Mouse (Mus musculus): Measurements from ENCODE around the gene Spint2. TPM values are rescaled to one million over a fixed set of nuclear protein-coding genes. Genes with fewer than 3 reads are reported as not detected.
A peak's percentile ranks its signal among the peaks of the same experiment; 100 is the strongest.

The Spint2 gene
- total RNA-seq, 4 experiments from 2014 or later = 47.3 to 54.5 (median 53.2) TPM

DNA sequence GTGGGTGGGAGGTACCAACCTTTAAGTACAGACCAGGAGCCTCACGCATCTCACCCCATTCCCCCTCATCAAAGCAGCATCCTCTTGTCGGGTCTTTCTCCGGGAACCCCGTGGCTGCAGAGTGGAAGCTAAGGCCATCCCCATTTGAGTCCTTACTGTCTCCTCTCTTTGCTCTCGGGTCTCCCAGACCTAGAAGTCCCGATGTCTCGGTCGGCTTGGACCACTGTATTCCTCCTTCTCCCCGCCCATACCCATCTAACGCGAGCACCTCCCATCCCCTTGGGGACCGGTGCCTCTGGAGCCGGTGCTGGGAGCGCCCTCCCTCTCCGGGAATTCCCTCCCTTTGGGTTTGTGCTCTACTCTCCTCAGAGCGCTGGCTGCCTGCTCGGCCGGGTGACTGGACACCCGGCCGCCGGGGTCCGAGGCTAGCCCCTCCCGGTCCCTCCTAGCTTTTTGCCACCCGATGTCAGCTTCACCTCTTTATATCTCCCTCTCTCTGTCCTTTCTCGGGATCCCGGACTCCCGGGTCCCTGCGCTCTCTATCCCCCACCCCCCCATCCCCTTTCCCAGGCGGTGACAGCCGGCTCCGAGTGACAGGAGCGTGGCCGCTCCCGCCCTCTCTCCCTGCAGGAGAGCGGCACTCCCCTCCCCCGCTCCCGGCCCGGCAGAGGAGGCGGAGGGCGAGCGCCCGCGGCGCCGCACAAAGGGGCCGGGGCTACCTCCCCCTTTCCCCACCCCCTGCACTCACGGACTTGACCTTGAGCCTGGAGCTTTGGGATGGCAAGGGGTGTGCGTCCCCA lies 23.0 kb upstream of the Spint2 start:
- no peak for DNase-seq (ENCODE audit: low spot score)

- DNase-seq (ENCODE audit: low spot score) = no peak
These were observed 22.2 kb upstream of the Spint2 start, which contains the start of gene Dpf1 for GRCm38 (mm10) chr7:29303738-29304462. Dpf1 (plus strand) TSS chr7:29303951.

DNA sequence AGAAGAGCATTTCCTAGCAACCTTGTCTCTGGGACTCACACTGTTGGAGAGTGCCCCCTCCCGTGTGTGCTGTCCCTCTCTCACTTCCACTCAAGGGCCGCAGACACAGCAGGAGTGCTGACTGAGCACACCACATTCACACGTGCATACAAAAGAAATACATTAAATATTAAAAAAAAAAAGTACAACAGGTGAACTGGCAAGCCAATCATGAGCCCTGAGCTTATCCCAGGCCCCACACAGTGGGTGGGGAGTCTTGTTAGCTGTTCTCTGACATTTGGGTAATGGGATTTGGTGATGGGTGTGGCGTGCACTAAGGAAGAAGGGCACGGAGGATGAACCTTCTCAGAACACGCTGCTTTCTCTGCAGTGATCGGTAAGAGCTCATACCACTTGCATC lies 20.9 kb upstream of the Spint2 start:
- DNase-seq (ENCODE audit: low spot score) = no peak

DNA sequence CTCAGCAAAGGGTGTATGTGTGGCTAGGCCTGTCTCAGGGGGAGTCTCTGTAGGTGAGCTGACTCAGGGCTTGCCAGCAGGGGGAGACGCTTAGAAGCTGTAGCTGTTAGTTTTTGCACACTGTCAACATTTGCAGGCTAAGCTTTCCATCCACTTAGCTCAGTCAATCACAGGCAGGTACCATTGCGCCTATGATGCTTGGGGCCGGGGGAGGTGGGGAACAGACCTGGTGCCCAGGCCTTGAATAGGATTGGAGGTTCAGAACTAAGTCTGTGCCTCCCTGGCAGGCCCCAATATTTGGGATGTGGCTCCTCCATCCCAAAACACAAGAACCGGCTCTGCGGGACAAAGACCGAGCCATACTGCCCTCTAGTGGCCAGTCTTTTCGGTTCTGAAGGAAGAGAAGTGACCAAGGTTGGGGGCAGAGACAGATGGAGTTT lies 19.4 kb upstream of the Spint2 start:
- peak; percentile 71 for DNase-seq (ENCODE audit: low spot score)

GRCm38 (mm10) chr7:29296998-29297397 lies 15.3 kb upstream of the Spint2 start:
- DNase-seq (ENCODE audit: low spot score) = peak; percentile 71

- DNase-seq (ENCODE audit: low spot score) = no peak
These were observed 14.3 kb upstream of the Spint2 start for GRCm38 (mm10) chr7:29295861-29296647.

DNA sequence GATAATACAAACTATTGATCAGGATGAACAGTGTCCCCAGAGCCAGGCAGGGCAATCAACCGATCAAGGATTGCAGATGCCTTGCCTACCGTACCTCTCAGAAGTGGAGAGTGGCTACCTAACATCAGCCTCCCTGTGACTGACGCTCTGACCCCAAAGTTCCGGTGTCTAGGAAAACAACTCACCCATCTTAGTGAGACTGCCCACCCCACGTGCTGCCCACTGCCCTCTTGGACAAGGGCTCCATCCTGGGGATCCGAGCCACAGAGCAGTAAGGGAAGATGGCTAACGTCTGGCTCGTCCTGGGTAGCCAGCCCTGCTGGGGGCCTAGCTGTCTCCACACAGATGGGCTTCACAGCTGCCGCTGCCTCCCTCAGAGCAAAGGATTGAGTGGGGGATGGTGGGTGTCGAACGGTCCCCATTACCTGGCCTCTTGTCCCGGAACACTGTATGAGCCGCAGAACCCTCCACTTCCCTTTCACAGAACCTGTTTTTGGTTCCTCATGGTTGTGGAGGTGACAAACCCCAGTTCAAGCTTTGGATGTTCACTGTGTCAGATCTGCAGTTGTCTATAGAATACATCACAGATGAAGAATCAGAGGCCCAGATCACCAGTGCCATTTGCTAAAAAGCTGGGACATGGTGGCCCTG lies 12.5 kb upstream of the Spint2 start:
- DNase-seq (ENCODE audit: low spot score) = no peak

- DNase-seq (ENCODE audit: low spot score) = peak; percentile 42
These were observed 11.7 kb upstream of the Spint2 start for GRCm38 (mm10) chr7:29293131-29294065.

DNA sequence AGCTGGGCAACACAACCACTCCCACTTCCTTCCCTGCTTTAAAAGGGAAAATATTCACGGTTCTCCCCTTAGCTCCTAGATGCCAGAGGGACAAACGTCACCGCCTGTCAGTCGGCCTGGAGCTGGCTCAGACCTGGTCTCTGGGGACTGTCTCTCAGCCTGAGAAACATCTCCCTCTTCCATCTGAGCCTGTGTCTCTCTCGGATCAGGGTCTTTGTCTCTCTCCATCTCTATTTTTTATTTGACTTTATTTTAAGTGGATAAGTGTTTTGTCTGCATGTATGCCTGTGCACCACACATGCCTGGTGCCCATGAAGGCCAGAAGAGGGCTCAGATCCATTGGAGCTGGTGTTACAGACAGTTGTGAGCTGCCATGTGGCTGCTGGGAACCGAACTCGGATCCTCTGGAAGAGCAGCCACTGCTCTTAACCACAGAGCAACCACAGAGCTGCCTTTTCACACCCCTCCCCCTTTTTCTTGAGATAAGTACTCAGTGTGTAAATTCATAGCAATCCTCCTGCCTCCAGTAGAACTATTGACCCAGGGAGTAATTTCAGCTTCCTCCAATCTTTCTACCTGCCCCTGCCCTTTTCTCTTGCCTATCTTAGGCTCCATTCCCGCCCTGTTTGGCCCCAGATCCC lies 10.9 kb upstream of the Spint2 start:
- peak; percentile 63 for DNase-seq (ENCODE audit: low spot score)

DNA sequence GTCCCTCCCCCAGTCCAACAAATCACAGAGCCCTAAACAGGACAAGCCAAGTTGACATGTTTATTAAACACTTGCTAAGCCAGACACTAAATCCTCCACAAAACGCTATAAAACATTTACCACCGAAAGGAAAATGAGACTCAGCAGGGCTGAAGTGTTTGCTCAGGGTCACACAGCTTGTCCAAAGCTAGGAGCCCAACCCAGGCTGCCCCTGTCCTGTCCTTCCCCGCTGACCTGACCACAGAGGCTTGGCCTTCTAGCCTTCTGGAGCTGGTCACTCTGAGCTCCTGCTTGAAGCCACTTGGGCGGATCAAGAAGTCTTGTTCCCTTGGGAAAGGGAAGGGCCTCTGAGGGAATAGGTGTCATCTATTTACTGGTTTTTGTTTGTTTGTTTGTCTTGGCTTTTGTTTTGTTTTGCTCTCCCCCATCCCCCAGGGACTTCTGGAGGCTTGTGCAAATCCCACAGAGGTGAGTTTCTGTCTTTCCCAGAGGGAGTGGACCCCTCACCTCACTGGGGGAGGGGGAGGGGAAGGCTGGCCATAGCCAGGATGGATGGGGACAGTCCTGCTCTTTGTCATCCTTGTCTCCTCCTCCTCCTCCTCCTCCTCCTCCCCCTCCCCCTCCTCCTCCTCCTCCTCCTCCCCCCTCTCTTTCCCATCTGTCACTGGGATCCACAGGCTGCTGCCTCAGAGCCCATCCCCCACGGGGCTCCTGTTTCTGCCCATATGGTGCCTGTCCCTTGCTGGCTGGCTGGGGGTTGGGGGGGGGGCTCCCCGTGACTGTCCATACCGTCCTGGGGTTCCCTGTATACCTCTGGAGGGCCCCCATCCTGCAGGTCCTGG lies 10.1 kb upstream of the Spint2 start:
- no peak for DNase-seq (ENCODE audit: low spot score)

- DNase-seq (ENCODE audit: low spot score) = no peak
These were observed 9.2 kb upstream of the Spint2 start for GRCm38 (mm10) chr7:29290691-29291485.

DNA sequence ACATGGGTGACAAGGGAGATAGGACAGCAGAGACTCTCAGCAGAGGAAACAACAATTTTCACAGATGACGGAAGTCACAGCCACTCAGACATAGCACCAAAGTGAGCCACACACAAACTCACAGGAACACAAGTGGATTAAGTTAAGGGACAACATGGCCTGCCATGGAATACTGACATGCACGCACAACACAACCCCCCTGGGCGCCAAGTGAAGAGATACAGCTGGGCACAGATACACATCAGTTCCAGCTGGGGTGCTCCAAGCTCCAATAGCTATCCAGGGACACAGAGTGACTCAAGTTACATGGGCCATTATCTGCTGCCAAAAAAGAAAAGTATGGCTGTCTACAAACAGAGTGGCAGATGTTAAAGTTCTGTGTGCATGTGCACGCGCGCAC lies 8.1 kb upstream of the Spint2 start:
- no peak for DNase-seq (ENCODE audit: low spot score)

DNA sequence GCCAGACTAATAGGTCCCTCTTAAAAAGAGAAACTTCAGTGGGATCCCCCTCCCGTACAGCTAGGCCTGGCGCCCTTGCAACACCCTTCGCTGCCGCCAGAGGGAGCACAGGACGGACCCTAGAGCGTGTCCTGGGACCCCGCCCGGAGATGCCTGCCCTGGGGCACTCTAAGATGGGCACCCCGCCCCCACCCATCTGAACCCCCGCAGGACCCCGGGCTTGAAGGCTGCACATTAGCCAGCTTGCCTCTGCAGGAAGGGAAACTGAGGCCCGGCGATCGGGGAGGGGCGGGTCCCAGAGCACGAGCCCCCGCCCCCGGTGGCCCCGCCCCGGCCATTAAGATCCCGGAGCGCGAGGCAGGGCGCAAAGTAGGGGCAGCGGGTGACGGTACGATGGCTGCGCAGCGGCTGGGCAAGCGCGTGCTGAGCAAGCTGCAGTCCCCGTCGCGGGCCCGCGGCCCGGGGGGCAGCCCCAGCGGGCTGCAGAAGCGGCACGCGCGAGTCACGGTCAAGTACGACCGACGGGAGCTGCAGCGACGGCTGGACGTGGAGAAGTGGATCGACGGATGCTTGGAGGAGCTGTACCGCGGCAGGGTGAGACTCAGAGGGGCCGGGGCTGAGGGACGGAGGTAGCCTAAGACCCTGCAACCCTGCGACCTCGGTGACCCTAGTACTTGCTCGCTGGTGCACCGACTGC lies 7.4 kb upstream of the Spint2 start, which contains the start of gene Ppp1r14a:
TSS of gene Ppp1r14a (plus strand) at position 367 of the 697 bp plus-strand sequence.
- DNase-seq (ENCODE audit: low spot score) = peak; percentile 65

DNA sequence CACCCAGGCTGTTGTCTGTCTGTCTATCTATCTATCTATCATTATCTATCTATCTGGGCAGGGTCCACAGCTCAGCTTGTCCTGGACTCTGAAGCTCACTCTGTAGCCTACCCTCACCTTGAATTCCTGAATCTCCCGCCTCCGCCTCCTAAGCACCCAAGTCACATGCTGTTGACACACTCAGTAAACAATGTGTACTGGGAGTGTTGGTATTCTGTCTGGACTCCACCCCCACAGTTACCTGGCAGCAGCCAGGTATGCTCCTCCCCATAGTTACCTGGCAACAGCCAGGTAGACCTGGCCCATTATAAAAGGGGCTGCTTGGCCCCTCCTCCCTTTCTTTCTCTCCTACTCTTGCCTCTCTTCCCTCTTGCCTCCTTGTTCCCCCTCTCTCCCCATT lies 6.4 kb upstream of the Spint2 start:
- DNase-seq (ENCODE audit: low spot score) = no peak

DNA sequence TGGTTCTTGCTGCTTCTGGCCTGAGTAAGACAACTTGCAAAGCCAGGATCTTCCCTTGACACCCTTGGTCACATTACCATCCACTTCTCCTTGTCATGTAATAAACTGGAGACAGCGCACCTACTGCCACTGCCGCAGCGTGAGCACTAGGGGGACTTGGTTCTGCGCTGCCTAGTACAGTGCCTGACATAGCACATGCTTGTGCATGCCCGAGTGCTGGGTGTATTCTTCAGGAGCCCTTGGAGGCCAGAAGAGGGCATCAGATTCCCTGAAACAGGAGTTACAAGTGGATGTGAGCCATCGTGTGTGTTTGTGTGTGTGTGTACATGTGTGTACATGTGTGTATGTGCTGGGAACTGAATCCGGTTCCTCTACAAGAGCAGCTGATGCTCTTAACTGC lies 5.8 kb upstream of the Spint2 start:
- no peak for DNase-seq (ENCODE audit: low spot score)

GRCm38 (mm10) chr7:29284523-29284922 lies 2.8 kb upstream of the Spint2 start:
- DNase-seq (ENCODE audit: low spot score) = no peak

- no peak for DNase-seq (ENCODE audit: low spot score)
These were observed 2.2 kb upstream of the Spint2 start for GRCm38 (mm10) chr7:29283876-29284275.
